Mouse (Mus musculus) embryo, embryonic 10.5 days (tissue): ENCODE measurements around the gene Zfp423.

ENCODE experiments used
- DNase-seq: peaks from one replicate; pipeline ENCODE4 v3.0.0-alpha.2; 2015; ENCODE audit warnings: low spot score

Gene Zfp423

GRCm38 (mm10) chr8:87663349-87664216, 295.8 kb downstream of the Zfp423 start:
- DNase-seq: peak; percentile 93

- DNase-seq: peak; percentile 56
Observed at GRCm38 (mm10) chr8:87662811-87663341, 296.5 kb downstream of the Zfp423 start.

- DNase-seq: peak; percentile 43
Observed at GRCm38 (mm10) chr8:87662307-87662771, 297.1 kb downstream of the Zfp423 start.

GRCm38 (mm10) chr8:87660916-87661910, 298.2 kb downstream of the Zfp423 start:
- DNase-seq: peak; percentile 60

GRCm38 (mm10) chr8:87660029-87660915, 299.1 kb downstream of the Zfp423 start:
- peak; percentile 53 for DNase-seq

- no peak for DNase-seq
Observed at GRCm38 (mm10) chr8:87657488-87657887, 301.9 kb downstream of the Zfp423 start.

GRCm38 (mm10) chr8:87656484-87657230, 302.7 kb downstream of the Zfp423 start:
- DNase-seq: peak; percentile 89

- DNase-seq: no peak
Observed at GRCm38 (mm10) chr8:87655946-87656345, 303.4 kb downstream of the Zfp423 start.

GRCm38 (mm10) chr8:87647781-87648180, 311.6 kb downstream of the Zfp423 start:
- DNase-seq: no peak

GRCm38 (mm10) chr8:87645829-87646483, 313.4 kb downstream of the Zfp423 start:
- no peak for DNase-seq

GRCm38 (mm10) chr8:87645371-87645770, 314.0 kb downstream of the Zfp423 start:
- no peak for DNase-seq

GRCm38 (mm10) chr8:87640930-87641329, 318.5 kb downstream of the Zfp423 start:
- DNase-seq: peak; percentile 77

- DNase-seq: no peak
Observed at GRCm38 (mm10) chr8:87636226-87636742, 323.1 kb downstream of the Zfp423 start.

GRCm38 (mm10) chr8:87631776-87632175, 327.6 kb downstream of the Zfp423 start:
- no peak for DNase-seq

GRCm38 (mm10) chr8:87629656-87630055, 329.7 kb downstream of the Zfp423 start:
- no peak for DNase-seq

GRCm38 (mm10) chr8:87621181-87621580, 338.2 kb downstream of the Zfp423 start:
- no peak for DNase-seq

GRCm38 (mm10) chr8:87620225-87620624, 339.2 kb downstream of the Zfp423 start:
- DNase-seq: no peak

- DNase-seq: no peak
Observed at GRCm38 (mm10) chr8:87619529-87619928, 339.9 kb downstream of the Zfp423 start.

- no peak for DNase-seq
Observed at GRCm38 (mm10) chr8:87619118-87619517, 340.3 kb downstream of the Zfp423 start.

GRCm38 (mm10) chr8:87613701-87614100, 345.7 kb downstream of the Zfp423 start:
- peak; percentile 8 for DNase-seq
